Mouse (Mus musculus) liver, embryonic 15.5 days (tissue): Measurements from ENCODE around the gene Gpc3. TPM values are rescaled to one million over a fixed set of nuclear protein-coding genes. Genes with fewer than 3 reads are reported as not detected.

ENCODE experiments used
- ATAC-seq: fragments of 200-750 bp; cut with Nextera tagmentation; 2 replicates; pipeline ENCODE4 v1.8.0; 2017; ENCODE audit warnings: moderate number of reproducible peaks, mild to moderate bottlenecking, moderate library complexity; ENCODE audit not compliant: insufficient read depth
- H3K27ac ChIP-seq: fragments of 300-500 bp; sonication (generic); replicated peaks from 2 replicates; pipeline ENCODE4 v1.5.1; 2015; ENCODE audit warnings: mild to moderate bottlenecking, inconsistent platforms
- H3K27me3 ChIP-seq: fragments of 300-500 bp; sonication (generic); 2 replicates; pipeline ENCODE4 v1.6.1; 2015; ENCODE audit warnings: mild to moderate bottlenecking, inconsistent platforms
- H3K36me3 ChIP-seq: fragments of 300-500 bp; sonication (generic); replicated peaks from 2 replicates; pipeline ENCODE4 v1.6.1; 2015; ENCODE audit warnings: moderate library complexity, mild to moderate bottlenecking, inconsistent platforms
- H3K4me1 ChIP-seq: fragments of 300-500 bp; sonication (generic); replicated peaks from 2 replicates; pipeline ENCODE4 v1.6.1; 2015; ENCODE audit warnings: inconsistent platforms
- H3K4me2 ChIP-seq: fragments of 300-500 bp; sonication (generic); 2 replicates; pipeline ENCODE4 v1.6.1; 2015; ENCODE audit warnings: moderate library complexity, mild to moderate bottlenecking, inconsistent platforms
- H3K4me3 ChIP-seq: fragments of 300-500 bp; sonication (generic); replicated peaks from 2 replicates; pipeline ENCODE4 v1.5.1; 2015; ENCODE audit warnings: mild to moderate bottlenecking, inconsistent platforms
- H3K9ac ChIP-seq: fragments of 300-500 bp; sonication (generic); 2 replicates; pipeline ENCODE4 v1.6.1; 2015; ENCODE audit warnings: moderate library complexity, mild to moderate bottlenecking, inconsistent platforms
- H3K9me3 ChIP-seq: fragments of 300-500 bp; sonication (generic); replicated peaks from 2 replicates; pipeline ENCODE4 v1.6.1; 2016; ENCODE audit warnings: inconsistent platforms
- WGBS: fragments of 180-500 bp; shearing (Covaris S2); methylation state at CpG from one replicate; pipeline ENCODE4 v1.1.7; 2015; ENCODE audit warnings: mixed read lengths; ENCODE audit not compliant: insufficient replicate concordance; 5-methylcytosine and 5-hydroxymethylcytosine counted together
- polyA plus RNA-seq: library from polyadenylated mRNA; unstranded; fragments of >200 nt; fragmentation: Nextera tagmentation; extraction: Ambion mirVana; gene quantifications from 2 replicates; pipeline ENCODE4 v1.2.1, GENCODE M21; 2015

Gpc3 gene
- polyA plus RNA-seq, 1 experiment from 2014 or later: 268 TPM

DNA sequence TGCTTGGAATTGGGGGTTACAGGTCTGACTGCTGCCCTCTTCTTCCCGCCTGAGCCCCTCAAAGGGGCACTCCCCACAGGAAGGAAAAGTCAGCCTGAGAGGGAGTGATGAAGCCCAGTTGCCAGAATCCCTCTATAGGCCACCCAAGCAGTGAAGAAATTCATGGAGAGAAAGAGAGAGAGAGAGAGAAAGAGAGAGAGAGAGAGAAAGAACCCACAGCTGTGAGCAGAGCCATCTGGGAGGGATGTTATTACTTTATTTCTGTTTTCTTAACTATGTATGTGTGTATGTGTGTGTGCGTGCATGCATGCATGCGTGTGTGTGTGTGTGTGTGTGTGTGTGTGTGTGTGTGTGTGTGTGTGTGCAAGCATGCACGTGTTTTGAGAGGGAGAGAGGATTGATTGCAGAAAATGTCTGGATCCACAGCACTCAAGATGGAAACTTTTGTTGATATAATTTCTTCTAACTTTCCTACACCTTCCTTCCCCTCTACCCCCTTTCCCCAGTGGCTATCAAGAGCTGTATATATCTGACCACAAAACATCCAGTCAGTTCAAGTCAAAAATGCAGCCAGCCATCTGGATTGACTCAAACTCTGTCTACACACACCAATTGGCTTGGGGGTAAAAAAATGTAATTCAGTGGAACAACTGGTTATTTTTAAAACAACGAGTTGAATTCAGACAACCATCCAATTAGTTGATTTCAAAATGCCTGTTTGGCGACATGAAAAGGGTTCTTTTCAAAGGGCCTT lies 13.4 kb upstream of the Gpc3 start:
- no peak overlapping the region for H3K9ac ChIP-seq
- H3K27ac ChIP-seq: no peak overlapping the region
- no peaks in the 10 kb centered on the region for H3K36me3 ChIP-seq
- H3K9me3 ChIP-seq: no peaks in the 10 kb centered on the region
- WGBS: 38% methylated on average over 6 of the region's 6 CpGs
- H3K4me1 ChIP-seq: no peaks in the 10 kb centered on the region
- H3K4me2 ChIP-seq: no peak overlapping the region
- H3K27me3 ChIP-seq: no peaks in the 10 kb centered on the region
- ATAC-seq: no peak
- no peak overlapping the region for H3K4me3 ChIP-seq

- no peak overlapping the region for H3K4me2 ChIP-seq
- no peak overlapping the region for H3K4me3 ChIP-seq
- 59% methylated on average over 3 of the region's 3 CpGs for WGBS
- H3K36me3 ChIP-seq: no peaks in the 10 kb centered on the region
- no peak overlapping the region for H3K27ac ChIP-seq
- no peaks in the 10 kb centered on the region for H3K4me1 ChIP-seq
- no peak overlapping the region for H3K9ac ChIP-seq
- H3K9me3 ChIP-seq: no peaks in the 10 kb centered on the region
- peaks cover 20% of the 10 kb centered on the region for H3K27me3 ChIP-seq
- ATAC-seq: no peak
Measured at GRCm38 (mm10) chrX:52617813-52618212, 4.1 kb upstream of the Gpc3 start.

GRCm38 (mm10) chrX:52616152-52616551 lies 2.4 kb upstream of the Gpc3 start:
- H3K36me3 ChIP-seq: no peaks in the 10 kb centered on the region
- no peak overlapping the region for H3K4me2 ChIP-seq
- 59% methylated on average over 5 of the region's 5 CpGs for WGBS
- no peak overlapping the region for H3K9ac ChIP-seq
- ATAC-seq: no peak
- no peaks in the 10 kb centered on the region for H3K4me1 ChIP-seq
- H3K4me3 ChIP-seq: no peak overlapping the region
- no peaks in the 10 kb centered on the region for H3K9me3 ChIP-seq
- H3K27ac ChIP-seq: no peak overlapping the region
- peaks cover 32% of the 10 kb centered on the region for H3K27me3 ChIP-seq

DNA sequence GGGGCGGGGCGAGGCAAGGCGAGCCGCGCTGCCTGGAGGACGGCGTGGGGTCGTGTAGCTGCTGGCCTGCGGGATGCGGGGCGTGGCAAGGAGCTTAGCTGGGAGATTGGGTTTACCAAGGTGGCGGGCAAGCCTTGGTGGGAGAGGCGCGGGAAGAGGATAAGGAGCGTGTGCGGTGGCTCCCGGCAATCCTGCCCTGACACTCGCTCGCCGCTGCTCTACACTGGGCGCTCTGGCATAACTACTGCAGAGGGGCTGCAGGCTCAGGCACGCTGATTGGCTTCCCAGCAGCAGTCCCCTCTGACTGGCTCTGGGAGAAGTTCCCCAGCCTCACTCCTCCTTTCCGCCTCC lies 256 bp upstream of the Gpc3 start:
- H3K4me2 ChIP-seq: peak overlapping the region; percentile 58
- H3K4me3 ChIP-seq: peak overlapping the region; percentile 47
- no peaks in the 10 kb centered on the region for H3K9me3 ChIP-seq
- ATAC-seq: peak; percentile 84
- no peak overlapping the region for H3K27ac ChIP-seq
- WGBS: 17% methylated on average over 12 of the region's 23 CpGs
- no peak overlapping the region for H3K9ac ChIP-seq
- no peaks in the 10 kb centered on the region for H3K4me1 ChIP-seq
- peaks cover 39% of the 10 kb centered on the region for H3K27me3 ChIP-seq
- no peaks in the 10 kb centered on the region for H3K36me3 ChIP-seq

DNA sequence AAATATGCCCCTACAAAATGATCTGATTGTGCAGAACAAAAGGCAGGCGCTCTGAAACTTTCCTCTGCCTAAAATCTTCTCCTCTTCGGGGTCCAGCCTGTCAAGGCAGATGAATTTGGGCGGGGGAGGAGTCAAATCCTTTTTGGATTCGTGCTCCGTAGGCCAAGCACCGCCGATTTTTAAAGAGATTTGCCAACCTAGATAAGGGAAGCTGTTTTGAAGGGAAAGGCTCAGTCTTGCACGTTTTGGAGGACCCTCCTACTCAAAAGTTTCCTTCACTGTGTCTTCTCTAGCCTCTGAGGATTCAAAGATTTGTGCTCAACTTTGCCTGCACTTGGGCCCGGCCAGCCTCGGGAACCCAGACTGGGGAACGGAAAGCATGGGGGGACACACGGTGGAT lies 944 bp downstream of the Gpc3 start:
- Histone ChIP-seq H3K27me3 (peaks cover 39% of the 10 kb centered on the region), H3K4me2 (peak overlapping the region; percentile 58; the same call in 1 of the 2 replicates), H3K36me3 (no peaks in the 10 kb centered on the region), H3K9ac (no peak overlapping the region), H3K4me3 (peak overlapping the region; percentile 47), H3K9me3 (no peaks in the 10 kb centered on the region), H3K27ac (no peak overlapping the region), H3K4me1 (no peaks in the 10 kb centered on the region)
- WGBS: 13% methylated on average over 12 of the region's 12 CpGs
- ATAC-seq: no peak

DNA sequence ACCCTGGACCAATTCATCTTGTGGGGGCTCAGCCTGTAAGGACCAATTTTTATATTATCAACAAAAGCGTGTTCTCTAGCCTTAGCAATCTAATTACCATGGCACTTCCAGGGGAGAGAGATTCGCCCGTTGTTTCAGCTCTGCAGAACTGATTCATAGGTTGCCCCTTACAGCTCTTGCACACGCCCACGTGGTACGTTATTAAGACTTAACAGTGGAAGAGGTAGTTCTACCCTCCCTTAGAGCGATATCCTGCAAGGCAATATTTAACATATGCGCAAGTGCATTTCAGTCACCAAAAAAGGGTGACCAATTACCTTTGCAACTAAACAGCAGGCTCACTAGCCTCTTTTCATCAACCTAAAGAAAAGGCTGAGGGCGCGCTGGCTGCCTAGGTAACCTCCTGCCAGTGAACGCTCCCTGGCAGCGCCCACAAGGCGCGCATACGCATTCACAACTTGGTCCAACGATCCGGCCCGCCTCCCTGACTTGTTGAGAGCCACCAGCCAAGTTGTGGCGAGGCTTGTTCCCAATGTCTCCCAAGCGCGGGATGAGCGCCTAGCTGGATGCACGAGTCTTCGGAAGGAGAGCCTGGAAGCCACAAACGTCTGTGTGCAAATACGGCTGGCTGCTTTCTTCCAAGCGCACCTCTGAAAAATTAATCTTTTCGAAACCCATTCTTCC lies 1.6 kb downstream of the Gpc3 start:
- no peak for ATAC-seq
- 21% methylated on average over 28 of the region's 28 CpGs for WGBS
- Histone ChIP-seq H3K4me1 (no peaks in the 10 kb centered on the region), H3K4me3 (peak overlapping the region; percentile 47), H3K9ac (no peak overlapping the region), H3K27ac (no peak overlapping the region), H3K36me3 (no peaks in the 10 kb centered on the region), H3K4me2 (peak overlapping the region; percentile 18), H3K27me3 (peaks cover 39% of the 10 kb centered on the region), H3K9me3 (no peaks in the 10 kb centered on the region)

GRCm38 (mm10) chrX:52611541-52611940 lies 2.2 kb downstream of the Gpc3 start:
- Histone ChIP-seq H3K4me1 (no peaks in the 10 kb centered on the region), H3K27ac (no peak overlapping the region), H3K27me3 (peaks cover 39% of the 10 kb centered on the region), H3K9ac (no peak overlapping the region), H3K4me2 (0 out of 2 replicates have a peak overlapping the region, but pooled peaks have one; percentile 23), H3K9me3 (no peaks in the 10 kb centered on the region), H3K4me3 (peak overlapping the region; percentile 47; the same call in 1 of the 2 replicates), H3K36me3 (no peaks in the 10 kb centered on the region)
- WGBS: 48% methylated on average over 3 of the region's 6 CpGs
- ATAC-seq: no peak

DNA sequence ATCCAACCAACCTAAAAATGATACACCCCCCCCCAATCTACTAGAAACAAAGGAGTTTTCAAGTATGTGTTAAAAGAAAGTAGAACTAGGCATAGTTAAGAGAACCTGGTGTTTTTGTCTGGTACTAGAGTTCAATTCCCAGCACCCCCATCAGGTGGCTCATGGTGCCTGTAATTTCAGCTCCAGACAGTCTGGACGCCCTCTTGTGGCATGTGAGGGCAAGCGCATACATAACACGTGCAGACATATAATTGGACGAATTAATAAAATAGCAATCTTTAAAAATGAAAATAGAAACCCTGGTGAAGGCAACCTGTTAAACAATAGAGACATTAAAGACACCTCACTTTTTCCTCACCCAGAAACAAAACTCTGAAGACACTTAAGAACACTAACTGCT lies 10.6 kb downstream of the Gpc3 start:
- H3K9ac ChIP-seq: no peak overlapping the region
- no peak overlapping the region for H3K4me3 ChIP-seq
- ATAC-seq: no peak
- no peak overlapping the region for H3K27ac ChIP-seq
- H3K27me3 ChIP-seq: no peaks in the 10 kb centered on the region
- no peaks in the 10 kb centered on the region for H3K4me1 ChIP-seq
- no peak overlapping the region for H3K4me2 ChIP-seq
- no peaks in the 10 kb centered on the region for H3K36me3 ChIP-seq
- H3K9me3 ChIP-seq: no peaks in the 10 kb centered on the region
- WGBS: 60% methylated on average over 4 of the region's 4 CpGs

DNA sequence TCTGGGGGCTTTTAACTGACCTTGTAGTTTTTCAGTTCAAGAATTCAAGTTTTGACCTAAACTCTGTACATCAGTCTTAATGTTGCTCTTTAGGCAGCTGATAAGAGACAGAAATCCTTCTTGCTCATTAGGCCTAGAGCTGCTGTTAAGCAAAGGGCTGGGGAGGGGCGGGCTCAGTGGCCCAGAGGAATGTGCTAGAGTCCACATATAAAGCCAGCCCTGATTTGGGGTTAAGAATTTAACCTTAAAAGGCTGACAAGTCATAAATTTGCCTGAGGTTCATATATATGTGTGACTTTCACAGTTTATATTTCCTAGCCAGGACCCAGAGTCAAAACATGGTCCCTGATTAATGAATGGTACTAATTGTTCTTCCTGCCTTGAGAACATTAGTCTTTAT lies 14.5 kb downstream of the Gpc3 start:
- Histone ChIP-seq H3K36me3 (no peaks in the 10 kb centered on the region), H3K4me2 (no peak overlapping the region)
- 61% methylated on average over 1 of the region's 1 CpGs for WGBS

GRCm38 (mm10) chrX:52587671-52588070 lies 26.1 kb downstream of the Gpc3 start:
- Histone ChIP-seq H3K4me2 (no peak overlapping the region), H3K9me3 (no peaks in the 10 kb centered on the region), H3K27ac (no peak overlapping the region), H3K36me3 (no peaks in the 10 kb centered on the region), H3K4me3 (no peak overlapping the region), H3K4me1 (no peaks in the 10 kb centered on the region), H3K9ac (no peak overlapping the region), H3K27me3 (no peaks in the 10 kb centered on the region)
- no peak for ATAC-seq

More for the DNA sequence above, 14.5 kb downstream of the Gpc3 start:
- Histone ChIP-seq H3K9ac (no peak overlapping the region), H3K27me3 (no peaks in the 10 kb centered on the region), H3K4me3 (no peak overlapping the region), H3K27ac (no peak overlapping the region), H3K9me3 (no peaks in the 10 kb centered on the region), H3K4me1 (no peaks in the 10 kb centered on the region)
- ATAC-seq: no peak

DNA sequence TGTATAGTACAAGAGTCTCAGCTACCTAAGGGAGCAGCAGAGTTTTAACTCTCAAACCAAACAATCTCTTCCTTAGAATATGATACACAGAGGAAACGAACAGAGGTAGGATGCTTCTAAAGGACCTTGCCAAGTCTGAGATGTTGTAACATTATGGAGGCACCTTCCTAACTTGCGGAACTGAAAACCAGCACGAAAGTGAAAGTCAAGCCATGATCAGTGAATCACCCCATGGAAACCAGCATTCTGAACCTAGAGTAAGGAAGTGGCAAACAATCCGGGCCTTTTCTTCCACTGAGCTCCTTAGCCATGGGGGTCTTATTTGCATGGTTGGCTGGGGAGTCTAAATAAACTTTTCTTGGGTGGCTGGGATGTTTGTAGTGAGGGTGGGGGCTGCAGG lies 53.8 kb downstream of the Gpc3 start:
- no peaks in the 10 kb centered on the region for H3K4me1 ChIP-seq
- WGBS: 61% methylated on average over 4 of the region's 4 CpGs
- H3K36me3 ChIP-seq: no peaks in the 10 kb centered on the region
- no peaks in the 10 kb centered on the region for H3K27me3 ChIP-seq
- no peak overlapping the region for H3K9ac ChIP-seq
- no peaks in the 10 kb centered on the region for H3K9me3 ChIP-seq
- no peak overlapping the region for H3K27ac ChIP-seq
- H3K4me3 ChIP-seq: no peak overlapping the region
- ATAC-seq: no peak
- H3K4me2 ChIP-seq: no peak overlapping the region
